Mouse (Mus musculus): ENCODE data around the gene Srsf11.

The Srsf11 gene

GRCm38 (mm10) chr3:157979619-157980018 lies 56.8 kb downstream of the Srsf11 start:
- DNase-seq (ENCODE audit: low spot score) = no peak

- DNase-seq (ENCODE audit: low spot score) = no peak
Observed at GRCm38 (mm10) chr3:157973236-157973635, 63.2 kb downstream of the Srsf11 start.

- DNase-seq (ENCODE audit: low spot score) = no peak
Observed at GRCm38 (mm10) chr3:157971151-157971550, 65.3 kb downstream of the Srsf11 start.

All from layer of hippocampus, adult 11-12 months (tissue).